Mouse (Mus musculus) forebrain, embryonic 11.5 days (tissue): ENCODE data around the gene Zfp518b. TPM values are rescaled to one million over a fixed set of nuclear protein-coding genes. Genes with fewer than 3 reads are reported as not detected.
A peak's percentile ranks its signal among the peaks of the same experiment; 100 is the strongest.

Experiments used
- ATAC-seq: fragments of 200-750 bp; cut with Nextera tagmentation; replicated peaks from 2 replicates; pipeline ENCODE4 v1.8.0; 2017; ENCODE audit warnings: moderate TSS enrichment; ENCODE audit not compliant: low FRiP score
- DNase-seq: peaks from one replicate; pipeline ENCODE4 v3.0.0-alpha.2; 2017; ENCODE audit warnings: low spot score
- H3K27ac ChIP-seq: fragments of 300-500 bp; sonication (generic); 2 replicates; pipeline ENCODE4 v1.5.1; 2014; ENCODE audit warnings: low read depth, low read length
- H3K27me3 ChIP-seq: fragments of 300-500 bp; sonication (generic); 2 replicates; pipeline ENCODE4 v1.6.1; 2014; ENCODE audit warnings: mild to moderate bottlenecking, low read length, mixed read lengths; ENCODE audit not compliant: control insufficient read depth, insufficient read depth
- H3K36me3 ChIP-seq: fragments of 300-500 bp; sonication (generic); 2 replicates; pipeline ENCODE4 v1.6.1; 2014; ENCODE audit warnings: mild to moderate bottlenecking, low read length, moderate library complexity, mixed read lengths; ENCODE audit not compliant: control insufficient read depth, insufficient read depth
- H3K4me1 ChIP-seq: fragments of 300-500 bp; sonication (generic); replicated peaks from 2 replicates; pipeline ENCODE4 v1.6.1; 2014; ENCODE audit warnings: low read length, mixed read lengths; ENCODE audit not compliant: control insufficient read depth, insufficient read depth
- H3K4me2 ChIP-seq: fragments of 300-500 bp; sonication (generic); 2 replicates; pipeline ENCODE4 v1.6.1; 2014; ENCODE audit warnings: low read depth, mild to moderate bottlenecking, low read length, moderate library complexity, mixed read lengths; ENCODE audit not compliant: severe bottlenecking
- H3K4me3 ChIP-seq: fragments of 300-500 bp; sonication (generic); 2 replicates; pipeline ENCODE4 v1.5.1; 2014; ENCODE audit warnings: low read depth, low read length
- H3K9ac ChIP-seq: fragments of 300-500 bp; sonication (generic); 2 replicates; pipeline ENCODE4 v1.6.1; 2014; ENCODE audit warnings: low read length
- H3K9me3 ChIP-seq: fragments of 300-500 bp; sonication (generic); 2 replicates; pipeline ENCODE4 v1.6.1; 2016; ENCODE audit warnings: low read length, mixed read lengths; ENCODE audit not compliant: control insufficient read depth
- WGBS: fragments of 180-500 bp; shearing (Covaris S2); extraction: QIAGEN DNeasy Blood & Tissue Kit; methylation state at CpG from one replicate; pipeline ENCODE4 v1.1.7; 2014; 5-methylcytosine and 5-hydroxymethylcytosine counted together
- polyA plus RNA-seq: library from polyadenylated mRNA; unstranded; fragments of >200 nt; fragmentation: Nextera tagmentation; extraction: Ambion mirVana; gene quantifications from 2 replicates; pipeline ENCODE4 v1.2.1, GENCODE M21; 2014

Gene Zfp518b
- polyA plus RNA-seq, 1 experiment from 2014 or later = 41.4 TPM

DNA sequence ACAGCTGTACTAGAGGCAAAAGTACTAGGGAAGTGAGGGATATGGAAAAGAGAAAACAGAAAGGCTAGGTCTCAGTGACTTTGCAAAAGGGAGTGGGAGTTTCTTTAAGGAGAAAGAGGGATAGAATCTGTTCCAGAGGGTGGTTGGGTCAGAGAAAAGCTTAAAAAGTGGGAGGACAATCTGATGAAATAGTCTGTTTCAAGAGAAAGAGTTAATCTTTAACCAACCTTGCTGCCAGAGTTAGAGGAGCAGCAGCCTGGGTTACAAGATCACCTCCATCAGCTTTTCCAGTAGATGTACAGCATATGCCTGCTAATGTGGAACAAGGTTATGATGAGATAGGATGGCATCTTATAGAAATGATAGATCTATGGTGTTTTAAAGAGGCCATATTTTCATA is 43.1 kb downstream of the Zfp518b start:
- H3K4me2 ChIP-seq = no peak overlapping the region
- H3K27me3 ChIP-seq = no peaks in the 10 kb centered on the region
- DNase-seq = no peak
- H3K27ac ChIP-seq = no peak overlapping the region
- H3K9me3 ChIP-seq = no peaks in the 10 kb centered on the region
- ATAC-seq = no peak
- no peak overlapping the region for H3K9ac ChIP-seq
- H3K4me3 ChIP-seq = no peak overlapping the region
- H3K36me3 ChIP-seq = no peaks in the 10 kb centered on the region
- no peaks in the 10 kb centered on the region for H3K4me1 ChIP-seq

DNA sequence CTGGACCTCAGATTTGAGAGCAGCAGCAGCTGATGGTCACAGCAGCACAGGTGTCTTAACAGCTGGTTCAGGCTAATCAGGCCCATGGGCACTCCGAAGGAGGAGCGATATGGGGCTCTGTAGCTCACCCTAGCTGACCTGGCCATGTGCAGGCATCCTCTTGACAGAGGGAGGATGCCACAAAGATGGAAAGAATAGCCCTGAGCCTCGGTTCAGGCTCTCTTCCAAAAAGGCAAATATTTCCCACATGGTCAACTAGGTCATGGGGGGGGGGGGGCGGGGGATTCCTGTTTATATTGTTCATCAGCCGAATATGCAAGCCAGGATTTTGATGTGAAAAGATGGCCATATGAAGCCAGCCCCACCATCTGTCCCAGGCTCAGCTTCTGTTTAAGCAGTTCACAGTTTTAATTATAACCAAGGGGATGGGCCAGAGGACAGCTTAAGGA is 48.3 kb downstream of the Zfp518b start:
- Histone ChIP-seq H3K36me3 (no peaks in the 10 kb centered on the region), H3K9me3 (no peaks in the 10 kb centered on the region), H3K27me3 (no peaks in the 10 kb centered on the region), H3K4me2 (no peak overlapping the region), H3K9ac (no peak overlapping the region), H3K4me3 (no peak overlapping the region), H3K27ac (no peak overlapping the region), H3K4me1 (no peaks in the 10 kb centered on the region)
- DNase-seq (no peak), ATAC-seq (no peak)
- 76% methylated on average over 5 of the region's 5 CpGs for WGBS

DNA sequence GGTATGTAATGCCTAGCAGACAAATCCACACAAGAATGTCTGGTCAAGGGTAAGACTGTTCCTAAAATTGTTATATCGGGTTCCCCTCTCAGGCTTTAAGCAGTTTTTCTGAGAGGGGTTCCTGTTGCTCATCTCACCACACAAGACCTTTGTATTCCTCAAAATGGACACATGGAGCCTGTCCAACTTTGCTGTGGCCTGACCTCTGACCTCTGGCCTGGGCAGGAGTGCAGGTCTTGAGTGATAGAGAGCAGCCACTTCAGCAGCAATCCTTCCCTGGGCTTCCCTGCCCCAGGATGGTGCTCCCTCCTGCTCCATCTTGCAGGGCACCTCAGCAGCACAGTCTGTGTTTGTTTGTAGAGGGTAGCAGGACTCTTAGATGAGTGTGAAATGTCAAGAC is 48.9 kb downstream of the Zfp518b start:
- 88% methylated on average over 1 of the region's 1 CpGs for WGBS
- Histone ChIP-seq H3K9ac (no peak overlapping the region), H3K4me1 (no peaks in the 10 kb centered on the region), H3K4me3 (no peak overlapping the region), H3K27me3 (no peaks in the 10 kb centered on the region), H3K27ac (no peak overlapping the region), H3K4me2 (no peak overlapping the region), H3K9me3 (no peaks in the 10 kb centered on the region), H3K36me3 (no peaks in the 10 kb centered on the region)
- DNase-seq (no peak), ATAC-seq (no peak)

DNA sequence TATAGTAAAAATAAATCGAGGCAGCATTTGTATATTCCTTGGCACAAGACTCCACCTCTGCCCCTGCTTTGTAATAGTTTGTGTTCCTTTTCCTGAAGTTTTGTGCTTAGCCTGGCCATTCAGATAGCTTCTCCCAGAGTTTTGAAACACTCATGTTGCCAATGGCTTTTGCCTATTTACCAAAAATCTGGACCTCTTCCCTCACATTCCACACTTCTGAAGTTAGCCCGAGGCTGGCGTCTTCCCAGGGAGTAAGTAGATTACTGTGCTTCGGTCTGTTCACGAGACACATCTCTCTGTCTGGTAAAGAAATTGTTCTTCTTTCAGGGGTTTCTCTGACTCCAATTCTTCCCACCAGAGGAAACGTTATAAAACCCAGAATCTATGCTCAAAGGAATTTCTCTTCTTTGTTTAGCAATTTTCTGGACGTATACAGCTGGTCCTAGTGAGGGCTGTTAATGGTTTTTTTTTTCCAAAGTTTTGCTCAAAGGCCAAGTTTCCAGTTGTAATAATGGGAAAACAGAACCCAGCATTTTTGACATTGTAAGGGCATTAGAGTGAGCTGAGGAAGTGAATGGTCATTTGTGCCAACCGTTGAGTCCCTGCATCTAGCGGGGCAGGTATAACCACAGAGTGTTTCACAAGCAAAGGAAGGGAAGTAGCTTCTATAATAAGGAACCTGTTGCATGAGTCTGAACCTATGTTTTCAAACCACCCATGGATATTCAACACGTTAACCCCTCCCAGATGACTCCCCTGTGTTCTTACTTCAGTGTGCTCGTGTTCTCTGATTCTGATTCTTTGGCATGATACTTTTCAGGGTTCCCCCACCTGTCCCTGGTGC is 50.1 kb downstream of the Zfp518b start:
- Histone ChIP-seq H3K4me3 (no peak overlapping the region), H3K9ac (no peak overlapping the region), H3K4me2 (no peak overlapping the region), H3K4me1 (no peaks in the 10 kb centered on the region), H3K27me3 (no peaks in the 10 kb centered on the region), H3K9me3 (no peaks in the 10 kb centered on the region), H3K36me3 (no peaks in the 10 kb centered on the region), H3K27ac (no peak overlapping the region)
- DNase-seq (no peak), ATAC-seq (no peak)
- 76% methylated on average over 11 of the region's 11 CpGs for WGBS

DNA sequence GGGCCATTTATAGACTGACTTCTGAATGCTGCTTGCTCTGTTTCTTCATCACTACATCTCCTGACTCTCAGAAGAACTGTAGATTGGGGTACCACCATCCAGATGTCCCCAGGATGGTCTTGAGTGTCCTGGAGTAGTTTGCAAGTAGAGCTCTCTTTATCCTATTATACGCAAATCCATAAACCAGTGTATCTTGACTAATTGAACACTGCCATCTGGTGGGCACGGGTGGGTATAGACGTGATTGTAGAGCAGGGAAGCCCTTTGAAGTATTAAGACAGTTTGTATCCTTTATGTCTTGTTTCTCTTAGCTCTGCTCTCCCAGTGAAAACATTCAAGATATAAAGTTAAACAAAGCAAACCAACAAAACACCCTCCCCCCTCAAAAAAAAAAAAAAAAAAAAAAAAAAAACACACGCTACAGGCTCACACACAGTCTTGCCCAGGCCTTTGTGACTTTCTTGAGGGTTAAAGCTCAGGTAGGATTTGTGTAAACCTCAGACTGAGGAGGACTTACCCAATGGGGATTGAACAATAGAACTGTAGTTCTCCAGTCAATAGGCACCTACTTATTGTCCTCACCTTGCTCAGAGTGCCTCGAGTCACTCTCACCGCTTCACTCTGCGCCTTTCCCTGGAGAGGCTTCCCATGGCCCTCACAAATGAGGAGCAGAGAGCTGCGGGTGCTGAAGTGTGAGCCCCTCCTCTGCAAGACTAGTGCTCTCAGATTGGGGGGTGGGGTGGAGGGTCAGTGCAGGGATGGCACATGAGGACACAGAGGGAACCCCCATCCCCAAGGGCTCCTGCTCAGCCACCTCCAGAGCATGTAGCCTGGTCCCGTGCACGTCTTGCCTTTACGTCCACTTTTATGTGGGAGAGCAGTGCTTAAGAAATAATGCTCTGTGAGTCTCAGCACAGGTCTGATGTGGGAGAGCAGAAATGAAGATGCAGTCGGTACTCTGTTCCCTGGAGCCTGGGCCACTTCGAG is 51.9 kb downstream of the Zfp518b start:
- Histone ChIP-seq H3K27ac (no peak overlapping the region), H3K27me3 (no peaks in the 10 kb centered on the region), H3K9me3 (no peaks in the 10 kb centered on the region), H3K4me3 (no peak overlapping the region), H3K9ac (no peak overlapping the region), H3K36me3 (no peaks in the 10 kb centered on the region), H3K4me2 (no peak overlapping the region), H3K4me1 (no peaks in the 10 kb centered on the region)
- ATAC-seq (peak; percentile 42; the same call in 1 of the 2 replicates), DNase-seq (peak; percentile 80)
- 68% methylated on average over 13 of the region's 13 CpGs for WGBS

DNA sequence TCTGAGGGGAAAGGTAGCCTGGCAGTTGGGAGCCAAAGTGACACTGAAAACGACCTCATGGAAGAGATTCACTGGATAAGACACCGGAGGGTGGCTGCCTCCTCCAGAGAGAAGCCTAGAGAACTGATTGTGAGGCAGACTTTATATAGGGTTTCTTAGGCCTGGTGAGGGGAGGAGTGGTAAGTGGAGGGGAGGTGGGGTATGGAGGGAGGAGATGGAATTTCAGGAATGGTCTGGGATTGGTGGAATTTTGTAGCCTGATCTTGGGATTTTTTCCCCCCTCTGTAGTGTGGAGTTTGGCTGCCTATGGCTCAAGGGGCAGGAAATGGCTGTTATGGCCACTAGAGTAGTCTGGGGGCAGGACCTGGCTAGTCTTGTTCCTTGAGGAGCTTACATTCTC is 56.6 kb downstream of the Zfp518b start:
- no peak overlapping the region for H3K4me3 ChIP-seq
- H3K36me3 ChIP-seq = no peaks in the 10 kb centered on the region
- DNase-seq (no peak), ATAC-seq (no peak)
- 57% methylated on average over 2 of the region's 2 CpGs for WGBS
- no peak overlapping the region for H3K9ac ChIP-seq
- H3K27me3 ChIP-seq = no peaks in the 10 kb centered on the region
- H3K27ac ChIP-seq = no peak overlapping the region
- H3K9me3 ChIP-seq = no peaks in the 10 kb centered on the region
- H3K4me2 ChIP-seq = no peak overlapping the region
- H3K4me1 ChIP-seq = no peaks in the 10 kb centered on the region

DNA sequence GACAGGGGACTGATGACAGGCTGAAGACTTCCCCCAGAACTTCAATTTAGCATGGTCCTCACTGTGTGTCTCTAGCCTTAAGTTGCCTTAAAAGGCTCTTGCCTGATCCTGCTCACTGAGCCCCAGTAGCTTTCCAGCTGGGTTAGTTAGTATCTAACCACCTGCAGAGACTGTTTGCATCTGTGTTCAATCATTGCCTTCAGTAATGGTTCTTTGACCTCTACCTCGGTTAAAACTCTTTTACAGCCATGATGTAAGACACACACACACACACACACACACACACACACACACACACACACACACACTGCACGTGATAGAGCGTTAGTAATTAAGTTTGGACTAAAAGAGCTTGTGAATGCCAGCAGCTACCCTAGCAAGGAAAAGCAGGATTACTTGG is 57.7 kb downstream of the Zfp518b start:
- ATAC-seq (no peak), DNase-seq (no peak)
- no peak overlapping the region for H3K9ac ChIP-seq
- no peaks in the 10 kb centered on the region for H3K27me3 ChIP-seq
- no peaks in the 10 kb centered on the region for H3K4me1 ChIP-seq
- no peaks in the 10 kb centered on the region for H3K9me3 ChIP-seq
- no peak overlapping the region for H3K4me3 ChIP-seq
- no peak overlapping the region for H3K27ac ChIP-seq
- H3K4me2 ChIP-seq = no peak overlapping the region
- WGBS = 70% methylated on average over 3 of the region's 3 CpGs
- H3K36me3 ChIP-seq = no peaks in the 10 kb centered on the region

DNA sequence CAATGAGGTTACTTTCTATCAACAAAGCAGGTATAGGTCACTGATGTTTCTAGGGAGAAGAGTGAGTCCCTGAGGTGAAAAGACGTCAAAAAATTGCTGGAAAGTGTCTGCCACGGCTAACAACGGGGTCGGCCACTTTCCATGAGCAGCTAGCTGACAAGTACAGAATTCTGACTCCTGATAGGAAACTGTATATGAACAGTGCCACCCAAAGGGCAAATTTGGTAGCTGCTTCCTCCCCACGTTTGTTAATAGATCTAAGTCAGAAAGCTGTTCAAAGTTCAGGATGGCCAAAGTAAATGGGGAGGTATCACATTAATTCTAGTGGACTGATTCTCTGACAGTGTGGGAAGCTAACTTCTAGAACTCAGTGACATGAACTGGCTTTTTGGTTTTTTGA is 63.8 kb downstream of the Zfp518b start:
- no peak for ATAC-seq
- Histone ChIP-seq H3K27ac (no peak overlapping the region), H3K4me1 (no peaks in the 10 kb centered on the region), H3K36me3 (no peaks in the 10 kb centered on the region), H3K4me3 (no peak overlapping the region), H3K27me3 (no peaks in the 10 kb centered on the region), H3K9me3 (no peaks in the 10 kb centered on the region), H3K9ac (no peak overlapping the region), H3K4me2 (no peak overlapping the region)
- WGBS = 40% methylated on average over 5 of the region's 5 CpGs
- no peak for DNase-seq
